Mouse (Mus musculus): Measurements from ENCODE around the gene Tspyl3. TPM values are rescaled to one million over a fixed set of nuclear protein-coding genes. Genes with fewer than 3 reads are reported as not detected.

The Tspyl3 gene
- polyA plus RNA-seq, 1 experiment from 2014 or later, result 3.0 TPM

Other genes with a start within 250 kb of the Tspyl3 start
- 48.9 and 49.2 TPM in 2 replicates for gene Pdrg1, start 210.0 kb downstream of the Tspyl3 start, polyA plus RNA-seq (2015; fragmentation: Nextera tagmentation; extraction: Ambion mirVana)
- gene Xkr7, start 193.6 kb downstream of the Tspyl3 start, polyA plus RNA-seq (2015; fragmentation: Nextera tagmentation; extraction: Ambion mirVana), result not detected in 2 replicates
- gene Ccm2l, start 159.5 kb downstream of the Tspyl3 start, polyA plus RNA-seq (2015; fragmentation: Nextera tagmentation; extraction: Ambion mirVana), result 0.83 and 0.92 TPM in 2 replicates
- gene Hck, start 117.0 kb downstream of the Tspyl3 start, polyA plus RNA-seq (2015; fragmentation: Nextera tagmentation; extraction: Ambion mirVana), result 7.5 and 7.8 TPM in 2 replicates
- gene Tm9sf4, start 64.1 kb downstream of the Tspyl3 start, polyA plus RNA-seq (2015; fragmentation: Nextera tagmentation; extraction: Ambion mirVana), result 29.3 and 35.6 TPM in 2 replicates
- 13.6 and 19.5 TPM in 2 replicates for gene Plagl2, start 16.0 kb upstream of the Tspyl3 start, polyA plus RNA-seq (2015; fragmentation: Nextera tagmentation; extraction: Ambion mirVana)
- gene Pofut1, start 16.1 kb upstream of the Tspyl3 start, polyA plus RNA-seq (2015; fragmentation: Nextera tagmentation; extraction: Ambion mirVana), result 3.3 and 3.5 TPM in 2 replicates
- gene Kif3b, start 66.0 kb upstream of the Tspyl3 start, polyA plus RNA-seq (2015; fragmentation: Nextera tagmentation; extraction: Ambion mirVana), result 1.8 and 2.2 TPM in 2 replicates
- gene Asxl1, start 120.4 kb upstream of the Tspyl3 start, polyA plus RNA-seq (2015; fragmentation: Nextera tagmentation; extraction: Ambion mirVana), result 5.6 and 5.9 TPM in 2 replicates

Measured in liver, embryonic 13.5 days (tissue).